Mouse (Mus musculus): ENCODE measurements around the gene Rex1bd. TPM values are rescaled to one million over a fixed set of nuclear protein-coding genes. Genes with fewer than 3 reads are reported as not detected.

Gene Rex1bd
- 175 and 234 TPM in 2 replicates for polyA plus RNA-seq (2012; rRNA removed)

GRCm38 (mm10) chr8:70506328-70507026 is at the start of gene Rex1bd:
Gene Rex1bd (minus strand): TSS chr8:70506752.
- peak; percentile 97 for DNase-seq (ENCODE audit: low read depth)
- TF ChIP-seq CTCF (IDR thresholded peaks at IDR 0.05; ENCODE audit: borderline replicate concordance, extremely low read depth, insufficient read depth, insufficient read length) = peak; percentile 88
- peak; percentile 63; the same call in 1 of the 2 replicates for TF ChIP-seq POLR2A (IDR thresholded peaks at IDR 0.05; ENCODE audit: borderline replicate concordance, extremely low read depth, insufficient read depth, insufficient read length, poor library complexity, severe bottlenecking)

DNA sequence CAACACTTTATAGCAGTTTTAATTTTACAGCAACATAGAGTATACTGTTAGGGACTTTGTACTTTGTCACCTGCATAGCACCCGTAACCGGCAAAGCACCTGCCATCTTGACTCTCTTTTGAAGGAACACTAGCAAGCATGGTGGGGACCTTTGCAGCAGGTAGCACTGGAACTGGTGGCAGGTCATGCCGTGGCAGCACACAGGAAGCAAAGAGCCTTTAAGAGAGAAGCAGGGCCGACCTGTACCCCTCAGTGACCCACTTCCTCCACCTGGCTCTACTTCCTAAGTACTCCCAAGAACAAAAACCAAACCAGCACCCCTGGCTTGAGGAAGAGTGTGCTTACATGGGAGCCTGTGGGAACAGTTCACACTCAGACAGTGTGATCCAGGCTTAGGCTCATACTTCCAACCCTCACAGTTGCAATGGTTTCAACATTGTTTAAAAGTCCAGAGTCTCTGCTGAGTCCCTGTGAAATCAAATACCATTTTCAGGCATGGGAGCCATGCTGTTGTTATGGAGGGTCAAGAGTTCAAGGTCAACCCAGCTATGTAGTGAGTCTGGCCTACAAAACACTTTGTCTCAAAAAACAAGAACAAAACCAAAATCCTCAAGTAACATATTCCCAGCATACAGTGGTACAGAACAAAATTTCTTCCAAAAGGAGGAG is 48.7 kb upstream of the Rex1bd start:
- TF ChIP-seq CTCF (IDR thresholded peaks at IDR 0.05; ENCODE audit: borderline replicate concordance, extremely low read depth, insufficient read depth, insufficient read length) (no peak), POLR2A (IDR thresholded peaks at IDR 0.05; ENCODE audit: borderline replicate concordance, extremely low read depth, insufficient read depth, insufficient read length, poor library complexity, severe bottlenecking) (no peak)
- no peak for DNase-seq (ENCODE audit: low read depth)

GRCm38 (mm10) chr8:70553740-70554139 is 47.2 kb upstream of the Rex1bd start:
- TF ChIP-seq POLR2A (IDR thresholded peaks at IDR 0.05; ENCODE audit: borderline replicate concordance, extremely low read depth, insufficient read depth, insufficient read length, poor library complexity, severe bottlenecking) = no peak
- no peak for TF ChIP-seq CTCF (IDR thresholded peaks at IDR 0.05; ENCODE audit: borderline replicate concordance, extremely low read depth, insufficient read depth, insufficient read length)
- peak; percentile 44 for DNase-seq (ENCODE audit: low read depth)

- TF ChIP-seq CTCF (IDR thresholded peaks at IDR 0.05; ENCODE audit: borderline replicate concordance, extremely low read depth, insufficient read depth, insufficient read length) = no peak
- no peak for TF ChIP-seq POLR2A (IDR thresholded peaks at IDR 0.05; ENCODE audit: borderline replicate concordance, extremely low read depth, insufficient read depth, insufficient read length, poor library complexity, severe bottlenecking)
- DNase-seq (ENCODE audit: low read depth) = no peak
Observed at GRCm38 (mm10) chr8:70552836-70553235, 46.3 kb upstream of the Rex1bd start.

GRCm38 (mm10) chr8:70551558-70552161 is 45.1 kb upstream of the Rex1bd start:
- TF ChIP-seq CTCF (IDR thresholded peaks at IDR 0.05; ENCODE audit: borderline replicate concordance, extremely low read depth, insufficient read depth, insufficient read length) = no peak
- TF ChIP-seq POLR2A (IDR thresholded peaks at IDR 0.05; ENCODE audit: borderline replicate concordance, extremely low read depth, insufficient read depth, insufficient read length, poor library complexity, severe bottlenecking) = no peak
- no peak for DNase-seq (ENCODE audit: low read depth)

DNA sequence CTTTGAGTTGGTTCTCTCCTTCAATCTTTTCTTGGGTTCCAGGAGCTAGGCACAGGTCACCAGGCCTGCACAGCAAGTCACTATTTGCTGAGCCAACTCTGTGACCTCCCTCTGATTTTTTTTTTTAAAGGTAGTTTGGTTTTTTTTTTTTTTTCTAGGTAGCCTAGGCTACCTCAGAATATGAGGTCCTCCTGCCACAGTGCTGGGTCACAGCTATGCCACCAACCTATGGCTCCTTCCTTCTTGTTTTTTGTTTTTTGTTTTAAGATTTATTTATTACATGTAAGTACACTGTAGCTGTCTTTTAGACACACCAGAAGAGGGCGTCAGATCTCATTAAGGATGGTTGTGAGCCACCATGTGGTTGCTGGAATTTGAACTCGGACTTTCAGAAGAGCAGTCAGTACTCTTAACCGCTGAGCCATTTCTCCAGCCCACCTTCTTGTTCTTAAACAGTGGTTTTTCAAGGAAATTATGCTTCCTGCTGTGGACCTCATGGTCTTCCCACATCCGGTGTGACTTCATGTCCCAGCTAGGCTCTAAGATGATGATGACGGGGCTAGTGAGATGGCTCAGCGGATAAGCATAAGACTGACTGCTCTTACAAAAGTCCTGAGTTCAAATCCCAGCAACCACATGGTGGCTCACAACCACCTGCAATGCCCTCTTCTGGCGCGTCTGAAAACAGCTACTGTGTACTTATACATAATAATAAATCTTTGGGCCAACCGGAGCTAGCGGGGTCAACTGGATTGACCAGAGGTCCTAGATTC is 43.0 kb upstream of the Rex1bd start:
- DNase-seq (ENCODE audit: low read depth) = no peak
- no peak for TF ChIP-seq CTCF (IDR thresholded peaks at IDR 0.05; ENCODE audit: borderline replicate concordance, extremely low read depth, insufficient read depth, insufficient read length)
- no peak for TF ChIP-seq POLR2A (IDR thresholded peaks at IDR 0.05; ENCODE audit: borderline replicate concordance, extremely low read depth, insufficient read depth, insufficient read length, poor library complexity, severe bottlenecking)

DNA sequence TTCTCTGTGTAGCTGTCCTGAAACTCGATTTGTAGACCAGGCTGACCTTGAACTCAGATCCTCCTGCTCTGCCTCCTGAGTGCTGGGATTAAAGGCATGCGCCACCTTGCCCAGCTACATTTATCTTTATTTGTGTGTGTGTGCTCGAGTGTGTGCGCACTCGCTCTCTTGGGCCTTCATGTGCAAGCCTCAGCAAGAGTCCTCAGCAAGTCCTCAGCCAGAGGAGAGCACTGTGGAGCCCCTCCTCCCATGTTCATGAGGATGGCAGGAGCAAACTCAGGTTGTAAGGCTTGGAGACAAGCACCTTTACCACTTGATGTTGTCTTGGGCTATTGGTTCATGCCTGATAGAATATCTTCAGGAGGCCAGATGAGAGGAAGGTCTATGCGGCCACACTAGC is 41.2 kb upstream of the Rex1bd start:
- no peak for DNase-seq (ENCODE audit: low read depth)
- no peak for TF ChIP-seq CTCF (IDR thresholded peaks at IDR 0.05; ENCODE audit: borderline replicate concordance, extremely low read depth, insufficient read depth, insufficient read length)
- TF ChIP-seq POLR2A (IDR thresholded peaks at IDR 0.05; ENCODE audit: borderline replicate concordance, extremely low read depth, insufficient read depth, insufficient read length, poor library complexity, severe bottlenecking) = no peak

GRCm38 (mm10) chr8:70546412-70546811 is 39.9 kb upstream of the Rex1bd start:
- TF ChIP-seq POLR2A (IDR thresholded peaks at IDR 0.05; ENCODE audit: borderline replicate concordance, extremely low read depth, insufficient read depth, insufficient read length, poor library complexity, severe bottlenecking) = no peak
- no peak for TF ChIP-seq CTCF (IDR thresholded peaks at IDR 0.05; ENCODE audit: borderline replicate concordance, extremely low read depth, insufficient read depth, insufficient read length)

GRCm38 (mm10) chr8:70544200-70544687 is 37.7 kb upstream of the Rex1bd start:
- peak; percentile 17; the same call in 1 of the 2 replicates for TF ChIP-seq CTCF (IDR thresholded peaks at IDR 0.05; ENCODE audit: borderline replicate concordance, extremely low read depth, insufficient read depth, insufficient read length)
- TF ChIP-seq POLR2A (IDR thresholded peaks at IDR 0.05; ENCODE audit: borderline replicate concordance, extremely low read depth, insufficient read depth, insufficient read length, poor library complexity, severe bottlenecking) = no peak
- no peak for DNase-seq (ENCODE audit: low read depth)

More at GRCm38 (mm10) chr8:70546412-70546811, 39.9 kb upstream of the Rex1bd start:
- no peak for DNase-seq (ENCODE audit: low read depth)

- TF ChIP-seq CTCF (IDR thresholded peaks at IDR 0.05; ENCODE audit: borderline replicate concordance, extremely low read depth, insufficient read depth, insufficient read length) (no peak), POLR2A (IDR thresholded peaks at IDR 0.05; ENCODE audit: borderline replicate concordance, extremely low read depth, insufficient read depth, insufficient read length, poor library complexity, severe bottlenecking) (no peak)
- DNase-seq (ENCODE audit: low read depth) = no peak
Observed at GRCm38 (mm10) chr8:70541081-70541480, 34.5 kb upstream of the Rex1bd start.

All from brain, embryonic 14.5 days (tissue).